Mouse (Mus musculus): ENCODE results near the gene Amotl2.

DNA sequence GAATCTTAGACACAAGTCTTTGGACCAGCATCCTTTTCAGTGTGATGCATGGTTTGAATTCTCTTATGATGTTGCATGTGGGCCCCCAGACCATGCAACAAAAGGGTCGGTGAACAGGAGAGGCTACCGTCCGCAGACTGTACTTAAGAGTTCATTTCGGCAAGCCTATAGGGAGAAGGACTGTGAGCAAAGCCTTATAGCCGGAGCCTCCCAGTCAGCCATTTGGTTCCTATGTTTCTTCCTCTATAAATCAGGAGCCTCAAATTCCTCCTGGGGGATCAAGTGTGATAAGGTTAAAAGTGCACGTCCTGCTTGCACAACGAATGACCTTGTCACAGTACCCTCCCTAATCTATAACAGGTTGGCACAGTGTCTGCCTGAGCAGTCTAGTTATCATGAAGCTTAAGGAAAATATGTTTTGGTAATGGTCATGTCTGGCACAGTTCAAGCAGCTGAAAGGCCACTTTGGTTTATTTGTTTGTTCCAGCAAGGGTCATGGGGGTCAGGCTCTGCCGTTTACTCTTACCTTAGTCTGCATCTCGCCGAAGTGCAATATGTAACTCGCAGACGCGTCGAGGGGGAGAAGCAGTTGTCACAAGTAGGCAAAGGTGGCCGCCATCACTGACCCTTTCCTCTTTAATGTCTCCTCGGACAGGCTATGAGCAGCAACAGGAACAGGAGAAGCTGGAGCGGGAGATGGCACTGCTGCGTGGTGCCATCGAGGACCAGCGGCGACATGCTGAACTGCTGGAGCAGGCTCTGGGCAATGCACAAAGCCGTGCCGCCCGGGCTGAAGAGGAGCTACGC is 11.4 kb downstream of the Amotl2 start:
- TF ChIP-seq POLR2AphosphoS2 (IDR thresholded peaks at IDR 0.05; ENCODE audit: insufficient read length, low read depth) = peak; percentile 15
- TF ChIP-seq POLR2A (IDR thresholded peaks at IDR 0.05; ENCODE audit: insufficient read length, low read depth) = no peak
- TF ChIP-seq USF1 (IDR thresholded peaks at IDR 0.05; ENCODE audit: low read depth) = no peak
- TF ChIP-seq MAX (IDR thresholded peaks at IDR 0.05; ENCODE audit: low read depth) = no peak
- TF ChIP-seq TCF12 (IDR thresholded peaks at IDR 0.05; ENCODE audit: insufficient read depth, poor library complexity, severe bottlenecking) = no peak
- TF ChIP-seq MYOD1 (IDR thresholded peaks at IDR 0.05; ENCODE audit: control insufficient read depth in 1 of 3, insufficient read length in 2 of 3, low read depth in 2 of 3) = no peak

Data from myocyte (in vitro differentiated cells).